Mouse (Mus musculus) liver, postnatal 0 days (tissue): Measurements from ENCODE around the gene Slc43a1. TPM values are rescaled to one million over a fixed set of nuclear protein-coding genes. Genes with fewer than 3 reads are reported as not detected.

Source experiments
- ATAC-seq: fragments of 200-750 bp; cut with Nextera tagmentation; 2 replicates; pipeline ENCODE4 v1.8.0; 2017; ENCODE audit warnings: mild to moderate bottlenecking, moderate library complexity
- DNase-seq: peaks from one replicate; pipeline ENCODE4 v3.0.0-alpha.2; 2016
- H3K27ac ChIP-seq: fragments of 300-500 bp; sonication (generic); 2 replicates; pipeline ENCODE4 v1.5.1; 2014; ENCODE audit warnings: antibody characterized with exemption, moderate library complexity, mild to moderate bottlenecking, low read depth
- H3K27me3 ChIP-seq: fragments of 300-500 bp; sonication (generic); 2 replicates; pipeline ENCODE4 v1.6.1; 2014; ENCODE audit warnings: low read length, control low read depth, mixed read lengths; ENCODE audit not compliant: insufficient read depth
- H3K36me3 ChIP-seq: fragments of 300-500 bp; sonication (generic); replicated peaks from 2 replicates; pipeline ENCODE4 v1.6.1; 2014; ENCODE audit warnings: mild to moderate bottlenecking, control low read depth, low read length, moderate library complexity, mixed read lengths; ENCODE audit not compliant: insufficient read depth
- H3K4me1 ChIP-seq: fragments of 300-500 bp; sonication (generic); 2 replicates; pipeline ENCODE4 v1.6.1; 2014; ENCODE audit warnings: antibody characterized with exemption, mild to moderate bottlenecking, control low read depth; ENCODE audit not compliant: insufficient read depth
- H3K4me2 ChIP-seq: fragments of 300-500 bp; sonication (generic); 2 replicates; pipeline ENCODE4 v1.6.1; 2014; ENCODE audit warnings: low read depth, mild to moderate bottlenecking, low read length, moderate library complexity, mixed read lengths
- H3K4me3 ChIP-seq: fragments of 300-500 bp; sonication (generic); 2 replicates; pipeline ENCODE4 v1.5.1; 2014; ENCODE audit warnings: low read depth, low read length
- H3K9ac ChIP-seq: fragments of 300-500 bp; sonication (generic); replicated peaks from 2 replicates; pipeline ENCODE4 v1.6.1; 2014; ENCODE audit warnings: mild to moderate bottlenecking, moderate library complexity
- H3K9me3 ChIP-seq: fragments of 300-500 bp; sonication (generic); 2 replicates; pipeline ENCODE4 v1.6.1; 2016; ENCODE audit warnings: mild to moderate bottlenecking, control low read depth, low read length, mixed read lengths
- CTCF ChIP-seq: sonication (generic); IDR thresholded peaks from 2 replicates; pipeline ENCODE4 v1.5.1; 2016; ENCODE audit warnings: antibody characterized with exemption, low read depth
- EP300 ChIP-seq: IDR thresholded peaks from 2 replicates; pipeline ENCODE4 v1.6.1; 2016; ENCODE audit warnings: antibody characterized with exemption, low read depth, mild to moderate bottlenecking
- WGBS: fragments of 180-500 bp; shearing (Covaris S2); extraction: QIAGEN DNeasy Blood & Tissue Kit; methylation state at CpG from one replicate; pipeline ENCODE4 v1.1.7; 2014; ENCODE audit not compliant: insufficient replicate concordance; 5-methylcytosine and 5-hydroxymethylcytosine counted together
- polyA plus RNA-seq: library from polyadenylated mRNA; unstranded; fragments of >200 nt; fragmentation: Nextera tagmentation; extraction: Ambion mirVana; gene quantifications from 2 replicates; pipeline ENCODE4 v1.2.1, GENCODE M21; 2015

The Slc43a1 gene
- polyA plus RNA-seq, 1 experiment from 2014 or later = 67.8 TPM

DNA sequence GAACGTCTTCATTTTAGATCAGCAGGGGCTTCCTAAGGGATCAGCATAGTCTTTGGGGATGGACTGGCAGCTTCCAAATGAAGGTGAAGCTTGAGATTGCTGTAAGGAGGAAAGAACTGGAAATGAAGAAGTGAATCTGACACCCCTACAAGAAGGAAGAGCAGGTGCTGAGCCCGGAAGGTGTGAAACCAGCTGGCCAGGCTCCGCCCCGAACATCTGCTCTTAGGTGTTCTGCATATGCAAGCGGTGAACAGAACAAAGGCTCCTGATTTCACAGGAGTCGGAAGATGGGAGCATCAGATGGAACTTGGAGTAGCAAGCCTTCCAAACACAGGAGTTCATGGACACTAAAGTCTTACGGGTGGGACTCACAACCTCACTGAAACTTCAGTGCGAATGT is 1.5 kb upstream of the Slc43a1 start:
- 64% methylated on average over 8 of the region's 8 CpGs for WGBS
- H3K4me2 ChIP-seq = no peak overlapping the region
- 0 out of 2 replicates have a peak overlapping the region, but pooled peaks have one; percentile 1 for H3K27ac ChIP-seq

DNA sequence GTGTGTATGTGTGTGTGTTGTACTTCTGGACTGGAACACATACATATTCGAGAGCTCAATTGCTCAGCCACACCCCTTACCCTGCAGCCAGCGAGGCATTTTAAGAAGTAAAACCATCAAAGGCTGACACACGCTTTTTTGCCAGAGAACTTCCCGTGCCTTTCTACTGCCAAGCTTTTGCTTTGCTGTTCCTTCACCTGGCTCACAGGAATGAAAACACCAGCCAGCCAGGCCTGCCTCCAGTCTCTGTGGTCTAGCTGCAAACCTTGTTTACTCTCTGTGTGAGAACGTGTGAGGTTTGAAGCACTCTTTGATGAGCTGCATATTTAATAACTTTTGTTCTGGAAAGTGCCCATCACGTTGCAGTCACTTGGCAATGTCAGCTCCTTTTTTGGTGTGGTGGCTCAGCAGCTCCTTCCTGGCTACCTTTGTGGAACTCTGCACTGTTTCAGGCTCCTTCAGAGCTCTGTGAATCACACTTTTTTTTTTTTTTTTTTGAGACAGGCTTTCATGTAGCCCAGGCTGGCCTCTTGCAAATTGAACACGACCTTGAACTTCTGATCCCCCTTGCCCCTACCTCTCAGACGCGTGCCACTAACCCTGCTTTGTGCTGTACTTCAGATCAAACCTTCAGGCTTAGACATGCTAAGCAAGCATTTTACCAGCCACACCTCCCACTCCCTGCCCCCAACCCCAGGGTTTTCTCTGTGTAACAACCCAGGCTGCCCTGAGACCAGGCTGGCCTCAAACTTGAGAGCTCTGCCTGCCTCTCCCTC is 645 bp upstream of the Slc43a1 start:
- TF ChIP-seq CTCF (no peak), EP300 (no peak)
- 0 out of 2 replicates have a peak overlapping the region, but pooled peaks have one; percentile 89 for H3K4me3 ChIP-seq
- H3K9ac ChIP-seq = 0 out of 2 replicates have a peak overlapping the region, but pooled peaks have one; percentile 97
- 28% methylated on average over 9 of the region's 9 CpGs for WGBS
- no peak overlapping the region for H3K27ac ChIP-seq
- no peaks in the 10 kb centered on the region for H3K9me3 ChIP-seq
- peaks cover 29% of the 10 kb centered on the region for H3K4me1 ChIP-seq
- H3K27me3 ChIP-seq = no peaks in the 10 kb centered on the region
- H3K36me3 ChIP-seq = 0 out of 2 replicates have a peak, but pooled peaks cover 2% of the 10 kb centered on the region
- H3K4me2 ChIP-seq = peak overlapping the region; percentile 89
- no peak for ATAC-seq
- no peak for DNase-seq

More for the DNA sequence above, 1.5 kb upstream of the Slc43a1 start:
- peaks cover 30% of the 10 kb centered on the region for H3K4me1 ChIP-seq
- H3K9me3 ChIP-seq = no peaks in the 10 kb centered on the region
- no peaks in the 10 kb centered on the region for H3K27me3 ChIP-seq
- 0 out of 2 replicates have a peak, but pooled peaks cover under 1% of the 10 kb centered on the region for H3K36me3 ChIP-seq
- no peak for TF ChIP-seq CTCF
- TF ChIP-seq EP300 = no peak
- DNase-seq (no peak), ATAC-seq (no peak)
- H3K4me3 ChIP-seq = no peak overlapping the region
- no peak overlapping the region for H3K9ac ChIP-seq

DNA sequence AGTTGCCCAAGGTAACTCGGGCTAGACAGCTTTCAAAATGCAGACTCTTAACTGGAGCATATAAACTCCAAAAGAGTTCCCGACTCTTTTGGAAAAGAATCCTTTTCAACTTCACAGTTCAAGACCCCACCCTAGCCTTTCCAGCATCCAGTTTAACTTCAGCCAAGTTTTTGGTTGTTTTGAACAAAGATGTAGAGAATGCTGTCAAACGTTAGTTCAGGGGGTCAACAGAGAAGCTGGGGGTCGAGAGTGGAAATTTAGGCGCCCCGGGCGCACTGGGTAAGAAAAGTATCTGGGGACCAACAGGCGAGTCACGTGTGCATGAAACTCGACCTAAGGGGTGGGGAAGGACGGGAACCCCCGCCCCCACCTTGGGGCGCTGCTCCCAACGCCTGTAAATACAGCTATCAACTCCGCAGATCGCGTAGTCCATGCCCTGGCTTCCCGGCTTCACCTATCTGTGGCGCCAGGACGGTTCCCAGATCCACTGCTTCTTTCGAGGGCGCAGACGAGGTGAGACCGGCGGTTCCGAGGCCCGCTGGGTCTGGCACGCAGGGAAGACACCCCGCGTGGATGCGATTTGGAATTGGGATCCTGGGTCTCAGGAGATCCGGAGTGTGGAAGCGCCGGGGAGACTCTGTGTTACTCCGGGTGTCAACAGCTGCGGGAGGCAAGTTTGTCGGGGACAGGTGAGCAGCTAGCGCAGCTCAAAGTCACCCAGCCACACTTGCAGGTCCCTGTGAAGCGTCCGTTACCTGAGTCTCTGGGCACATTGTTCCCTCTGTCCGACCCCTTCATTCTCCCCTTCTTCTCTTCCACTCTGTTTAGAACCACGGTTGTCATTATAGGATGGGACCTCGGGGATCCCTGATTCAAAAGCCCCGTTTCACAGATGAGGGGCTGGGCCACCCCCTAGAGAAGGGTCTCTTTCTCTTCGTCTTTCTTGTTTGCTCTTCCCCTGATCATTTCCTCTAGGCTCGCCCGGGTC is 637 bp downstream of the Slc43a1 start:
- H3K27me3 ChIP-seq = no peaks in the 10 kb centered on the region
- TF ChIP-seq EP300 (peak; percentile 39; the same call in 1 of the 2 replicates), CTCF (peak; percentile 17; the same call in 1 of the 2 replicates)
- H3K4me1 ChIP-seq = peaks cover 35% of the 10 kb centered on the region
- H3K4me3 ChIP-seq = peak overlapping the region; percentile 89
- DNase-seq (peak; percentile 80), ATAC-seq (peak; percentile 30)
- peak overlapping the region; percentile 93 for H3K27ac ChIP-seq
- peak overlapping the region; percentile 89 for H3K4me2 ChIP-seq
- peak overlapping the region; percentile 97 for H3K9ac ChIP-seq
- 2% methylated on average over 46 of the region's 47 CpGs for WGBS
- H3K36me3 ChIP-seq = peaks cover 9% of the 10 kb centered on the region; the same call in 1 of the 2 replicates
- H3K9me3 ChIP-seq = no peaks in the 10 kb centered on the region

- Histone ChIP-seq H3K4me3 (peak overlapping the region; percentile 89), H3K9me3 (no peaks in the 10 kb centered on the region), H3K27ac (peak overlapping the region; percentile 93), H3K27me3 (no peaks in the 10 kb centered on the region), H3K4me1 (peaks cover 43% of the 10 kb centered on the region), H3K36me3 (peaks cover 18% of the 10 kb centered on the region), H3K4me2 (peak overlapping the region; percentile 89), H3K9ac (peak overlapping the region; percentile 97)
- TF ChIP-seq CTCF = no peak
- 0 out of 2 replicates have a peak, but pooled peaks have one; percentile 9 for TF ChIP-seq EP300
- under 1% methylated on average over 54 of the region's 54 CpGs for WGBS
- peak; percentile 51 for ATAC-seq
- peak; percentile 82 for DNase-seq
These were observed 1.5 kb downstream of the Slc43a1 start for GRCm38 (mm10) chr2:84840016-84840747.

DNA sequence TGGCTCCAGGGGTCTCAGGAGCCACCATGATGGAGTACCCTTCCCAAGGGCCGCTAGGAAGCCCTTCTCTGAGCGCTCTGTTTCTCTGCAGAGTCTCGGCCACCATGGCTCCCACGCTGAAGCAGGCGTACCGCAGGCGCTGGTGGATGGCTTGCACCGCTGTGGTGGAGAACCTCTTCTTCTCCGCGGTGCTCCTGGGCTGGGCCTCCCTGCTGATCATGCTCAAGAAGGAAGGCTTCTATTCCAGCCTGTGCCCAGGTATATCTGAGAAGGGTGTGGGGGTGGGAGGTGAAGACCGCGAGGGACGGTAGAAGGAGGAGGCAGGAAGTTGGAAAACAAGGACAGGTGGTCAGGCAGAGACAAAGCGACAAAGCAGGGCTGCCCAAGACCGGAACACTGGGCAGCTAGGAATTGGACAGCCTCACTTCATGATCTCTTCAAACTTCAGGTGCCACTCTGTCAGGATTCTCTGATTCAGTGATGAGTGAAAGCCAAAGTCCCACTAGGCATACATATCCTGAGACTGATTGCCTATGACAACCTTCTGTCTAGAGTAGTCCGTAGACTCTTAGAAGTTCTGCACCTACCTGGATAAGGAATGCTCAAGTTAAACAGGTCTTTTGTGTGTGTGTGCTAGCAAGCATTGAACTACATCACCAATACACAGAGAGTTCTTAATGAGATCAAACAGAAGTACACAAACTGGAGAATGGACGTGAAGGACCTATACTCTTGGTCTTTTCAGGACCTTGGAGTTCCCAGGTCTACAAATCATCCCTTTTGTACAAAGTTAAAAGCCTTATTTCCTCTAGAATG is 2.3 kb downstream of the Slc43a1 start:
- Histone ChIP-seq H3K9ac (peak overlapping the region; percentile 97), H3K4me1 (peaks cover 45% of the 10 kb centered on the region), H3K4me3 (peak overlapping the region; percentile 89), H3K9me3 (no peaks in the 10 kb centered on the region), H3K27ac (peak overlapping the region; percentile 93), H3K27me3 (no peaks in the 10 kb centered on the region), H3K4me2 (peak overlapping the region; percentile 89), H3K36me3 (peaks cover 25% of the 10 kb centered on the region)
- TF ChIP-seq CTCF = no peak
- TF ChIP-seq EP300 = no peak
- 4% methylated on average over 17 of the region's 17 CpGs for whole genome bisulfite sequencing
- ATAC-seq = peak; percentile 1; the same call in 1 of the 2 replicates
- DNase-seq = no peak
